Mouse (Mus musculus): Measurements from ENCODE around the gene Ppcdc. TPM values are rescaled to one million over a fixed set of nuclear protein-coding genes. Genes with fewer than 3 reads are reported as not detected.
"Not testable (repeated sequence)": the region's sequence is repeated elsewhere in the genome, so short reads cannot be mapped to it uniquely, and the experiment has no call there.

Gene Ppcdc
- polyA plus RNA-seq, 1 experiment from 2014 or later: 17.3 TPM

GRCm38 (mm10) chr9:57433097-57434032, 6.6 kb downstream of the Ppcdc start:
- Histone ChIP-seq H3K4me3 (ENCODE audit: low read depth, low read length) (no peak overlapping the region), H3K36me3 (ENCODE audit: control insufficient read depth, insufficient read depth) (peaks cover 7% of the 10 kb centered on the region; the same call in 1 of the 2 replicates), H3K4me2 (replicated peaks; ENCODE audit: low read depth) (peak overlapping the region; percentile 24; the same call in 1 of the 2 replicates), H3K9me3 (ENCODE audit: control insufficient read depth) (no peaks in the 10 kb centered on the region), H3K9ac (ENCODE audit: low read depth, low read length) (0 out of 2 replicates have a peak overlapping the region, but pooled peaks have one; percentile 17), H3K27me3 (replicated peaks; ENCODE audit: control insufficient read depth, insufficient read depth, low read length) (no peaks in the 10 kb centered on the region), H3K4me1 (replicated peaks; ENCODE audit: control insufficient read depth, insufficient read depth, low read length) (peaks cover 18% of the 10 kb centered on the region), H3K27ac (ENCODE audit: low read depth, low read length) (peak overlapping the region; percentile 64)
- ATAC-seq: peak; percentile 64
- TF ChIP-seq CTCF (IDR thresholded peaks at IDR 0.05; ENCODE audit: low read depth): peak; percentile 90
- WGBS: 11% methylated on average over 11 of the region's 11 CpGs

GRCm38 (mm10) chr9:57432480-57432879, 7.4 kb downstream of the Ppcdc start:
- no peak for ATAC-seq
- peaks cover 23% of the 10 kb centered on the region for H3K4me1 ChIP-seq (replicated peaks; ENCODE audit: control insufficient read depth, insufficient read depth, low read length)
- peaks cover 7% of the 10 kb centered on the region; the same call in 1 of the 2 replicates for H3K36me3 ChIP-seq (ENCODE audit: control insufficient read depth, insufficient read depth)
- WGBS: 95% methylated on average over 3 of the region's 3 CpGs
- H3K4me3 ChIP-seq (ENCODE audit: low read depth, low read length): no peak overlapping the region
- H3K27ac ChIP-seq (ENCODE audit: low read depth, low read length): peak overlapping the region; percentile 64
- H3K9me3 ChIP-seq (ENCODE audit: control insufficient read depth): no peaks in the 10 kb centered on the region
- H3K4me2 ChIP-seq (replicated peaks; ENCODE audit: low read depth): no peak overlapping the region
- TF ChIP-seq CTCF (IDR thresholded peaks at IDR 0.05; ENCODE audit: low read depth): no peak
- H3K9ac ChIP-seq (ENCODE audit: low read depth, low read length): no peak overlapping the region
- H3K27me3 ChIP-seq (replicated peaks; ENCODE audit: control insufficient read depth, insufficient read depth, low read length): no peaks in the 10 kb centered on the region

DNA sequence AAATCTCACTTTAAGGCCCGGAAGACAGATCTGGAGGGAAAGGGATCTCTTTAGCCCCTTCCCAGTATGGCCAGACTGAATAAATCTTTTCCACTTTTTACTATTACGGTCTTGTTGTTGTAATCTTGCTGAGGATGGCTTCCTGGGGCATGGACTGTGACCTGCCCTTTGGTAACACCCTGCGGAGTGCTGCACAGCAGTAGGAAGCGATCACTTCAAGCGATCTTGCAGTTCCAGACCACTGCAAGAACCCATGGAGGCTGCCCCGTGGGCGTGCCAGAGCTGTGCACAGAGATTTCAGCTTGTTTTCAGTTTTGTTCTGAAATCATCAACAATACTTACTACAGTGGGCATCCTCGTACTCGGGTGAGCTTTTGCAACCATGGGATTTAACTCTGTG, 8.7 kb downstream of the Ppcdc start:
- H3K27me3 ChIP-seq (replicated peaks; ENCODE audit: control insufficient read depth, insufficient read depth, low read length): no peaks in the 10 kb centered on the region
- WGBS: 40% methylated on average over 9 of the region's 9 CpGs
- no peak overlapping the region for H3K4me2 ChIP-seq (replicated peaks; ENCODE audit: low read depth)
- no peaks in the 10 kb centered on the region for H3K9me3 ChIP-seq (ENCODE audit: control insufficient read depth)
- no peak overlapping the region for H3K4me3 ChIP-seq (ENCODE audit: low read depth, low read length)
- H3K4me1 ChIP-seq (replicated peaks; ENCODE audit: control insufficient read depth, insufficient read depth, low read length): peaks cover 23% of the 10 kb centered on the region
- ATAC-seq: peak; percentile 47; the same call in 1 of the 2 replicates
- H3K9ac ChIP-seq (ENCODE audit: low read depth, low read length): no peak overlapping the region
- 0 out of 2 replicates have a peak, but pooled peaks cover 3% of the 10 kb centered on the region for H3K36me3 ChIP-seq (ENCODE audit: control insufficient read depth, insufficient read depth)
- H3K27ac ChIP-seq (ENCODE audit: low read depth, low read length): peak overlapping the region; percentile 60
- TF ChIP-seq CTCF (IDR thresholded peaks at IDR 0.05; ENCODE audit: low read depth): no peak

DNA sequence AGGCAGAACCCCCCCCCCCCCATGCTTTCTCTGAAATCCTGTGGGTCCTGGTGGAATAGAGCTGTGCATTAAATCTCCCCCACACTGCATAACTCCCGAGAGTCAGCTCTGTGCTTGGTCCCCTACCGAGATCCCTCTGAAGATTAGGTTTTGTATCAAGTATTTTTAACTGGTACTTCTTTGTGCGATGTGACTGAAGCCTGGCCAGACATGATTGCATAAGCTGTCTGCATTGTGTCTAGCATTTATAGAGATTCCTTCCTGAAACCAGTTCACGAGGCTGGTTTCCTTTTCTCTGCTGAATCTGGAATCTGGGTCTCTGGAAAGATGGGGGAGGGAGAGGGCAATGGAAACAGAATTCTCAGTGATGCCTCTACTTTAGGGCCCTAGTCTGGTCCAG, 11.5 kb downstream of the Ppcdc start:
- Histone ChIP-seq H3K36me3 (ENCODE audit: control insufficient read depth, insufficient read depth) (0 out of 2 replicates have a peak, but pooled peaks cover 3% of the 10 kb centered on the region), H3K9ac (ENCODE audit: low read depth, low read length) (no peak overlapping the region), H3K4me2 (replicated peaks; ENCODE audit: low read depth) (no peak overlapping the region), H3K27ac (ENCODE audit: low read depth, low read length) (no peak overlapping the region), H3K27me3 (replicated peaks; ENCODE audit: control insufficient read depth, insufficient read depth, low read length) (no peaks in the 10 kb centered on the region), H3K4me1 (replicated peaks; ENCODE audit: control insufficient read depth, insufficient read depth, low read length) (peaks cover 20% of the 10 kb centered on the region), H3K4me3 (ENCODE audit: low read depth, low read length) (no peak overlapping the region), H3K9me3 (ENCODE audit: control insufficient read depth) (no peaks in the 10 kb centered on the region)
- no peak for TF ChIP-seq CTCF (IDR thresholded peaks at IDR 0.05; ENCODE audit: low read depth)
- ATAC-seq: no peak
- WGBS: 36% methylated on average over 4 of the region's 4 CpGs

GRCm38 (mm10) chr9:57427937-57428336, 12.0 kb downstream of the Ppcdc start:
- no peaks in the 10 kb centered on the region for H3K9me3 ChIP-seq (ENCODE audit: control insufficient read depth)
- no peak for ATAC-seq
- no peak for TF ChIP-seq CTCF (IDR thresholded peaks at IDR 0.05; ENCODE audit: low read depth)
- H3K4me1 ChIP-seq (replicated peaks; ENCODE audit: control insufficient read depth, insufficient read depth, low read length): peaks cover 16% of the 10 kb centered on the region
- WGBS: 52% methylated on average over 4 of the region's 4 CpGs
- no peak overlapping the region for H3K4me2 ChIP-seq (replicated peaks; ENCODE audit: low read depth)
- 0 out of 2 replicates have a peak, but pooled peaks cover 3% of the 10 kb centered on the region for H3K36me3 ChIP-seq (ENCODE audit: control insufficient read depth, insufficient read depth)
- H3K9ac ChIP-seq (ENCODE audit: low read depth, low read length): no peak overlapping the region
- H3K4me3 ChIP-seq (ENCODE audit: low read depth, low read length): no peak overlapping the region
- H3K27me3 ChIP-seq (replicated peaks; ENCODE audit: control insufficient read depth, insufficient read depth, low read length): no peaks in the 10 kb centered on the region
- no peak overlapping the region for H3K27ac ChIP-seq (ENCODE audit: low read depth, low read length)

DNA sequence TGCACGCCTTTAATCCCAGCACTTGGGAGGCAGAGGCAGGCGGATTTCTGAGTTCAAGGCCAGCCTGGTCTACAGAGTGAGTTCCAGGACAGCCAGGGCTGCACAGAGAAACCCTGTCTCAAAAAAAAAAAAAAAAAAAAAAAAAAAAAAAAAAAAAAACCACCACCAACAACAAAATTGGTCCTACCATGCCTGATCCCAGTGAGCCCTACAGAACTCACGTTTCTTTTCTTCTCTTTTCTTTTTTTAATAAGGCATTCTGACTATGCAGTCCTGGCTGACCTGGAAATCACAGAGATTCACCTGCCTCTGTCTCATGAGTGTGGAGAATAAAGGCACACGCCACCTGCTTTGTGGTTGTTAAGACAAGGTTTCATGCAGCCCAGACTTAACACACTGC, 12.8 kb downstream of the Ppcdc start:
- H3K27me3 ChIP-seq (replicated peaks; ENCODE audit: control insufficient read depth, insufficient read depth, low read length); H3K36me3 ChIP-seq (ENCODE audit: control insufficient read depth, insufficient read depth); ATAC-seq; H3K4me2 ChIP-seq (replicated peaks; ENCODE audit: low read depth); H3K9ac ChIP-seq (ENCODE audit: low read depth, low read length); H3K27ac ChIP-seq (ENCODE audit: low read depth, low read length); H3K4me1 ChIP-seq (replicated peaks; ENCODE audit: control insufficient read depth, insufficient read depth, low read length); H3K4me3 ChIP-seq (ENCODE audit: low read depth, low read length); H3K9me3 ChIP-seq (ENCODE audit: control insufficient read depth): not testable (repeated sequence)
- WGBS: 90% methylated on average over 4 of the region's 4 CpGs
